Mouse (Mus musculus) erythroblast, embryonic 14.5 days (primary cell): ENCODE measurements around the gene Nfx1.

ENCODE experiments used
- GATA1 ChIP-seq: IDR thresholded peaks from 2 replicates; pipeline ENCODE4 v1.6.1; 2012; ENCODE audit warnings: low read length, inconsistent platforms, mixed read lengths
- TAL1 ChIP-seq: IDR thresholded peaks from 3 replicates; pipeline ENCODE4 v1.6.1; 2012; ENCODE audit warnings: low read length, inconsistent platforms, mixed read lengths

DNA sequence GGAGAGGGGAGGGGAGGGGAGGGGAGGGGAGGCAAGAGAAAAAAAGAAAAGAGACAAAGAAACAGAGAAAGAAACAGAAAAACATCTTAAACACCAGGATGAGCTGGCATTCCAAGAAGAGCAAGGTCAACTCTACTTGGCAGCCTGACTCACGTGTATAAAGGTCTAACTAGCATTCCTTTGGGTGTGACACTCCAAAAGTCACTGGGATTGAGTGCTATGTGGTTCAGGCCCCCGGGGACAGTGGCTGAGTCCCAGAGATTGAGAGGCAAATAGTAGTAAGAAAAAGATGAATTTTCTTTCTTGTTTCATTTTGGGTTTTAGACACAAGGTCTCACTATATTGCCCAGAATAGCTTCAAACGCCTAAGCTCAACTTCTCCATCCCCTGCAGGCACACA is 67.2 kb downstream of the Nfx1 start:
- TF ChIP-seq GATA1 (no peak), TAL1 (no peak)
